Mouse (Mus musculus): Measurements from ENCODE around the gene Des. TPM values are rescaled to one million over a fixed set of nuclear protein-coding genes. Genes with fewer than 3 reads are reported as not detected.

Gene Des
- 152 and 216 TPM in 2 replicates for polyA plus RNA-seq (2012; rRNA removed)

DNA sequence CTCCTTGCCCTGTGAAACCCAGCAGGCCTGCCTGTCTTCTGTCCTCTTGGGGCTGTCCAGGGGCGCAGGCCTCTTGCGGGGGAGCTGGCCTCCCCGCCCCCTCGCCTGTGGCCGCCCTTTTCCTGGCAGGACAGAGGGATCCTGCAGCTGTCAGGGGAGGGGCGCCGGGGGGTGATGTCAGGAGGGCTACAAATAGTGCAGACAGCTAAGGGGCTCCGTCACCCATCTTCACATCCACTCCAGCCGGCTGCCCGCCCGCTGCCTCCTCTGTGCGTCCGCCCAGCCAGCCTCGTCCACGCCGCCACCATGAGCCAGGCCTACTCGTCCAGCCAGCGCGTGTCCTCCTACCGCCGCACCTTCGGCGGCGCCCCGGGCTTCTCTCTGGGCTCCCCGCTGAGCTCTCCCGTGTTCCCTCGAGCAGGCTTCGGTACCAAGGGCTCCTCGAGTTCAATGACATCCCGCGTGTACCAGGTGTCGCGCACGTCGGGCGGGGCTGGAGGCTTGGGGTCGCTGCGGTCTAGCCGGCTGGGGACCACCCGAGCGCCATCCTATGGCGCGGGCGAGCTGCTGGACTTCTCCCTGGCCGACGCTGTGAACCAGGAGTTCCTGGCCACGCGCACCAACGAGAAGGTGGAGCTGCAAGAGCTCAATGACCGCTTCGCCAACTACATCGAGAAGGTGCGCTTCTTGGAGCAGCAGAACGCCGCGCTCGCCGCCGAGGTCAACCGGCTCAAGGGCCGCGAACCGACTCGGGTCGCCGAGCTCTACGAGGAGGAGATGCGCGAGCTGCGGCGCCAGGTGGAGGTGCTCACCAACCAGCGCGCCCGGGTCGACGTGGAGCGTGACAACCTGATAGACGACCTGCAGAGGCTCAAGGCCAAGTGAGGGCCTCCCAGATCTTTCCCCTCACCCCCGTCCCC, at the start of gene Des:
Gene Des (plus strand): TSS at position 218 of the 920 bp plus-strand sequence.
- 6% methylated on average over 80 of the region's 80 CpGs for WGBS
- peaks cover 13% of the 10 kb centered on the region for H3K27me3 ChIP-seq (ENCODE audit: control insufficient read depth, insufficient read depth, low read length)
- no peaks in the 10 kb centered on the region for H3K36me3 ChIP-seq (ENCODE audit: control insufficient read depth, insufficient read depth, low read length)
- no peaks in the 10 kb centered on the region for H3K4me1 ChIP-seq (ENCODE audit: control insufficient read depth, insufficient read depth, insufficient read length, low read length)
- peak within 1 kb of the TSS; percentile 32 for H3K27ac ChIP-seq (ENCODE audit: insufficient read depth, low read depth, low read length)
- H3K4me3 ChIP-seq (ENCODE audit: low read depth, low read length): peak within 1 kb of the TSS; percentile 50
- TF ChIP-seq POLR2A (IDR thresholded peaks at IDR 0.05; ENCODE audit: low read depth, low read length): no peak
- no peak for TF ChIP-seq CTCF (IDR thresholded peaks at IDR 0.05; ENCODE audit: extremely low read depth, insufficient read length, insufficient replicate concordance, low read depth, low read length)

GRCm38 (mm10) chr1:75311694-75312093, 48.4 kb upstream of the Des start:
- H3K36me3 ChIP-seq (ENCODE audit: control insufficient read depth, insufficient read depth, low read length): peaks cover 66% of the 10 kb centered on the region
- WGBS: 89% methylated on average over 6 of the region's 6 CpGs
- TF ChIP-seq CTCF (IDR thresholded peaks at IDR 0.05; ENCODE audit: extremely low read depth, insufficient read length, insufficient replicate concordance, low read depth, low read length) (no peak), POLR2A (IDR thresholded peaks at IDR 0.05; ENCODE audit: low read depth, low read length) (no peak)

GRCm38 (mm10) chr1:75315011-75315410, 45.1 kb upstream of the Des start:
- Histone ChIP-seq H3K27ac (ENCODE audit: insufficient read depth, low read depth, low read length) (no peak overlapping the region), H3K36me3 (ENCODE audit: control insufficient read depth, insufficient read depth, low read length) (peaks cover 46% of the 10 kb centered on the region), H3K4me3 (ENCODE audit: low read depth, low read length) (peak overlapping the region; percentile 78), H3K27me3 (ENCODE audit: control insufficient read depth, insufficient read depth, low read length) (no peaks in the 10 kb centered on the region), H3K4me1 (ENCODE audit: control insufficient read depth, insufficient read depth, insufficient read length, low read length) (peaks cover 6% of the 10 kb centered on the region; the same call in 1 of the 2 replicates)
- TF ChIP-seq POLR2A (IDR thresholded peaks at IDR 0.05; ENCODE audit: low read depth, low read length) (no peak), CTCF (IDR thresholded peaks at IDR 0.05; ENCODE audit: extremely low read depth, insufficient read length, insufficient replicate concordance, low read depth, low read length) (no peak)
- WGBS: 87% methylated on average over 6 of the region's 6 CpGs

More at GRCm38 (mm10) chr1:75311694-75312093, 48.4 kb upstream of the Des start:
- Histone ChIP-seq H3K4me1 (ENCODE audit: control insufficient read depth, insufficient read depth, insufficient read length, low read length) (peaks cover 6% of the 10 kb centered on the region; the same call in 1 of the 2 replicates), H3K27me3 (ENCODE audit: control insufficient read depth, insufficient read depth, low read length) (no peaks in the 10 kb centered on the region), H3K4me3 (ENCODE audit: low read depth, low read length) (no peak overlapping the region), H3K27ac (ENCODE audit: insufficient read depth, low read depth, low read length) (no peak overlapping the region)

DNA sequence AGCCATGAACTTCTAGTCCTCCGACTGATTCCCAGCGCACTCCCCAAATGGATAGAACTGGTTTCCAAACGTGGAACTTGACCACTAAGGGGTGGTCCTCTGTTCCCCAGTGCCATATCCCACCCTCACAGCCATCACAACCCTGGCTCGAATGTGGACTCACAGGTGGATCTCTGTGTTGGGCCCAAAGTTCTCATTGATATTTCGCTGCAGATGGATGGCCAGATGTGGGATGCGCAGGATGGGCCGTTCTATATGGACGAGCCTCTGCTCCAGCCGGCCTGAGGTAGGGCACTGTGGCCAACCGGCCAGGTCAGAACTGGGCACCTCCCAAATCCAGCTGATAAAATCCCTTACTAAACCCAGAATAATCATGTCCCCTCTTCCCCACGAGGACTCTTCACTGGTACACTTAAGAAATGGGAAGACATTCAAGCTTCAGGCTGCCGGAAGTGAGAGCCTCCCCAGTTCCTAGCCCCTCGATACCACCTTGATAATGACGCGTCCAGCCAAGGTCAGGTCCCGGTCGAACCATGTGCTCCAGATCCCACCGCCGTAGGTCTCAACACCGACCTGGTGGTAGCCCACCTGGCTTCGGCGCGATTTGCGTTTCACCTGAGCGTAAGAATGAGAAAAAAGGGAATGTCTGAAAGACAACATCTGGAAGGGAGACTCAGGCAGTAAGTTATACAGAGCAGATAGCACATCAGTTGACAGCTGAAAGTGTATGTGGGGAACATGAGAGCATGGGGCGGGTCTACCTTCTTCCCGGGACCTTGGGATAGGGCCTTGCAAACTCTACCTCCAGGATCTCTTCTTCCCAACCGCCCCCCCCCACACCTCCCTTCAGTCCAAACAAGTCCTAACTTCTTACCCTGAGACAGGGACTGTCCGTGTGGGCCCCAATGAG, 44.4 kb upstream of the Des start:
- TF ChIP-seq POLR2A (IDR thresholded peaks at IDR 0.05; ENCODE audit: low read depth, low read length) (no peak), CTCF (IDR thresholded peaks at IDR 0.05; ENCODE audit: extremely low read depth, insufficient read length, insufficient replicate concordance, low read depth, low read length) (no peak)
- WGBS: 82% methylated on average over 29 of the region's 29 CpGs
- Histone ChIP-seq H3K27me3 (ENCODE audit: control insufficient read depth, insufficient read depth, low read length) (no peaks in the 10 kb centered on the region), H3K27ac (ENCODE audit: insufficient read depth, low read depth, low read length) (peak overlapping the region; percentile 97; the same call in 1 of the 2 replicates), H3K36me3 (ENCODE audit: control insufficient read depth, insufficient read depth, low read length) (peaks cover 40% of the 10 kb centered on the region), H3K4me1 (ENCODE audit: control insufficient read depth, insufficient read depth, insufficient read length, low read length) (peaks cover 6% of the 10 kb centered on the region; the same call in 1 of the 2 replicates), H3K4me3 (ENCODE audit: low read depth, low read length) (peak overlapping the region; percentile 78)

DNA sequence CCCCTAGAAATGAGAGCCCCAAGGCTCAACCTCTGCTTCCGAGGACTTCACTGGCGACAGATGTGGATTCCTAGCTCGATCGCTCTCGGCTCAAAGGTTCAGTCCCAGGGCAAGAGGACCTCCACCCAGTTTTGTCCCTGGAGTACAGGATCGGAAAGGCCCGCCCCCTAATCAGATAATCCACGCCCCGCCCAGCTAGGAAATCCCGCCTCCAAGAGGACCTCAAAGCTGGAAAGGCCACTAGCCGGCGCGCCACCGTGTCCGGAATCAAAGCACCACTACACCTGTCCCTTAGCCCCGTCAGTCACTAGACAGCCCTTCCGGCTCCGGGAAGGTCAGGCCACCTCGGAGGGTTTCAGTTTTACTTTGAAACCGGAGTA, 43.3 kb upstream of the Des start:
- under 1% methylated on average over 20 of the region's 20 CpGs for WGBS
- H3K27ac ChIP-seq (ENCODE audit: insufficient read depth, low read depth, low read length): peak overlapping the region; percentile 97
- no peaks in the 10 kb centered on the region for H3K27me3 ChIP-seq (ENCODE audit: control insufficient read depth, insufficient read depth, low read length)
- TF ChIP-seq POLR2A (IDR thresholded peaks at IDR 0.05; ENCODE audit: low read depth, low read length): peak; percentile 86; the same call in 1 of the 2 replicates
- no peak for TF ChIP-seq CTCF (IDR thresholded peaks at IDR 0.05; ENCODE audit: extremely low read depth, insufficient read length, insufficient replicate concordance, low read depth, low read length)
- peaks cover 6% of the 10 kb centered on the region; the same call in 1 of the 2 replicates for H3K4me1 ChIP-seq (ENCODE audit: control insufficient read depth, insufficient read depth, insufficient read length, low read length)
- peak overlapping the region; percentile 78 for H3K4me3 ChIP-seq (ENCODE audit: low read depth, low read length)
- H3K36me3 ChIP-seq (ENCODE audit: control insufficient read depth, insufficient read depth, low read length): peaks cover 28% of the 10 kb centered on the region

GRCm38 (mm10) chr1:75317241-75318201, 42.6 kb upstream of the Des start, which contains the start of gene Dnpep:
TSS of gene Dnpep (minus strand) at chr1:75317990.
- H3K27ac ChIP-seq (ENCODE audit: insufficient read depth, low read depth, low read length): peak within 1 kb of the TSS; percentile 97
- H3K4me3 ChIP-seq (ENCODE audit: low read depth, low read length): peak within 1 kb of the TSS; percentile 78
- peaks cover 6% of the 10 kb centered on the region; the same call in 1 of the 2 replicates for H3K4me1 ChIP-seq (ENCODE audit: control insufficient read depth, insufficient read depth, insufficient read length, low read length)
- H3K36me3 ChIP-seq (ENCODE audit: control insufficient read depth, insufficient read depth, low read length): peaks cover 22% of the 10 kb centered on the region
- WGBS: 1% methylated on average over 92 of the region's 92 CpGs
- H3K27me3 ChIP-seq (ENCODE audit: control insufficient read depth, insufficient read depth, low read length): no peaks in the 10 kb centered on the region
- TF ChIP-seq POLR2A (IDR thresholded peaks at IDR 0.05; ENCODE audit: low read depth, low read length) (peak; percentile 28), CTCF (IDR thresholded peaks at IDR 0.05; ENCODE audit: extremely low read depth, insufficient read length, insufficient replicate concordance, low read depth, low read length) (peak; percentile 77)

All from small intestine, adult 2 months (tissue).